Mouse (Mus musculus): ENCODE measurements around the gene Sdk1. TPM values are rescaled to one million over a fixed set of nuclear protein-coding genes. Genes with fewer than 3 reads are reported as not detected.

The Sdk1 gene
- total RNA-seq, 1 experiment, result 1.2 TPM

DNA sequence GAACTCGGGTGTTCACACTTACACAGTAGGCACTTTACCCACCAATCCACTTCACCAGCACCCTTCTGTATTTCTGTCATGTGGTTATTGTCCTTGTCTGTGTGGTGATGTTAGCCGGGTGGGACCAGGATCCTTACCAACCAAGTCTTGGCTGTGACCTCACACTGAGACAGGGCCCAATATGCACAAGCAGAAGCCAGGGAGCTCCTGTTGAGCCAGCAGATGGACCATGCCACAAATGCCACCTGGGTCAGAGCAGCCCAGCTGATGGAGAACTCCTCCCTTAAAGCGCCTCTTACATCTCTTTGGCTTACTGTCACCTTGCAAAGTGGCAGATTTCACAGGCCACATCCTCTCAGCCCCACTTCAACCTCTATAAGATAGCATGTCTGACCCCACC lies 830.0 kb downstream of the Sdk1 start:
- no peak for DNase-seq (ENCODE audit: low read depth, low spot score)

DNA sequence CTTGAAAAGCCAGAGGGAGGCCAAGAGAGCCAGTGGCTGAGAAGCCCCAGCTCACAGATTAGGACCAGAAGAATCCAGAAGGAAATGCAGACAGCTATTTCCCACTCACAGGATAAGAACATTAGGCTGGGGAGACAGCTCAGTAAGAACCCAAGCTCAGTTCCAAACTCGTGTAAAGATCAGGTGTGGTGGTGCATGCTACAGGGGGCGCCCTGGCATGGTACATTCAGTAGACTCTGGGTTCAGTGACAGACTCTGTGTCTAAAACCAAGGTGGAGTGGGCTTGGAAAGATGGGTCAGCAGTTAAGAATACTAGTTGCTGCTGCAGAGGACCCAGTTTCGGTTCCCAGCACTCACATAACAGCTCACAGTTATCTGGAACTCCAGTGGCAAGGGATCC lies 832.6 kb downstream of the Sdk1 start:
- Histone ChIP-seq H3K4me1 (ENCODE audit: control insufficient read depth in 2 of 2, insufficient read depth in 2 of 2, low read length in 2 of 2, poor library complexity in 1 of 2) (no peaks in the 10 kb centered on the region), H3K9ac (ENCODE audit: insufficient read depth, low read depth, low read length, poor library complexity, severe bottlenecking) (no peak overlapping the region), H3K27ac (ENCODE audit: insufficient read depth, low read depth, low read length, poor library complexity, severe bottlenecking) (no peak overlapping the region), H3K9me3 (ENCODE audit: control insufficient read depth, insufficient read depth, low read depth, low read length) (peaks cover 5% of the 10 kb centered on the region; the same call in 1 of the 2 replicates), H3K4me3 (ENCODE audit: insufficient read depth in 1 of 2, low read depth in 1 of 2, low read length in 2 of 2, poor library complexity in 1 of 2, severe bottlenecking in 1 of 2) (no peak overlapping the region), H3K36me3 (ENCODE audit: control insufficient read depth, insufficient read depth, low read length, poor library complexity, severe bottlenecking) (no peaks in the 10 kb centered on the region)
- no peak for DNase-seq (ENCODE audit: low read depth, low spot score)
- in situ Hi-C loops (cut with MboI; ENCODE audit: low sequenced_read_pairs in 2 of 2, unreplicated experiment in 2 of 2), result no loop called here
- TF ChIP-seq ZNF384 (IDR thresholded peaks at IDR 0.05; ENCODE audit: low read depth, low read length) (no peak), HCFC1 (IDR thresholded peaks at IDR 0.05; ENCODE audit: borderline replicate concordance, insufficient read depth, low read length) (no peak), MAFK (IDR thresholded peaks at IDR 0.05; ENCODE audit: insufficient read depth, low read depth, low read length) (no peak), CHD2 (IDR thresholded peaks at IDR 0.05; ENCODE audit: low read depth, low read length) (no peak), ZC3H11A (IDR thresholded peaks at IDR 0.05; ENCODE audit: borderline replicate concordance, low read depth, low read length) (no peak)

More for the DNA sequence above, 830.0 kb downstream of the Sdk1 start:
- H3K27ac ChIP-seq (ENCODE audit: insufficient read depth, low read depth, low read length, poor library complexity, severe bottlenecking), result no peak overlapping the region
- no peaks in the 10 kb centered on the region for H3K36me3 ChIP-seq (ENCODE audit: control insufficient read depth, insufficient read depth, low read length, poor library complexity, severe bottlenecking)
- no peaks in the 10 kb centered on the region for H3K4me1 ChIP-seq (ENCODE audit: control insufficient read depth in 2 of 2, insufficient read depth in 2 of 2, low read length in 2 of 2, poor library complexity in 1 of 2)
- in situ Hi-C loops (cut with MboI; ENCODE audit: low sequenced_read_pairs in 2 of 2, unreplicated experiment in 2 of 2), result no loop called here
- no peak for TF ChIP-seq HCFC1 (IDR thresholded peaks at IDR 0.05; ENCODE audit: borderline replicate concordance, insufficient read depth, low read length)
- TF ChIP-seq ZNF384 (IDR thresholded peaks at IDR 0.05; ENCODE audit: low read depth, low read length), result no peak
- TF ChIP-seq CHD2 (IDR thresholded peaks at IDR 0.05; ENCODE audit: low read depth, low read length), result no peak
- TF ChIP-seq ZC3H11A (IDR thresholded peaks at IDR 0.05; ENCODE audit: borderline replicate concordance, low read depth, low read length), result no peak
- no peak for TF ChIP-seq MAFK (IDR thresholded peaks at IDR 0.05; ENCODE audit: insufficient read depth, low read depth, low read length)
- peaks cover 5% of the 10 kb centered on the region; the same call in 1 of the 2 replicates for H3K9me3 ChIP-seq (ENCODE audit: control insufficient read depth, insufficient read depth, low read depth, low read length)
- no peak overlapping the region for H3K4me3 ChIP-seq (ENCODE audit: insufficient read depth in 1 of 2, low read depth in 1 of 2, low read length in 2 of 2, poor library complexity in 1 of 2, severe bottlenecking in 1 of 2)
- H3K9ac ChIP-seq (ENCODE audit: insufficient read depth, low read depth, low read length, poor library complexity, severe bottlenecking), result no peak overlapping the region

DNA sequence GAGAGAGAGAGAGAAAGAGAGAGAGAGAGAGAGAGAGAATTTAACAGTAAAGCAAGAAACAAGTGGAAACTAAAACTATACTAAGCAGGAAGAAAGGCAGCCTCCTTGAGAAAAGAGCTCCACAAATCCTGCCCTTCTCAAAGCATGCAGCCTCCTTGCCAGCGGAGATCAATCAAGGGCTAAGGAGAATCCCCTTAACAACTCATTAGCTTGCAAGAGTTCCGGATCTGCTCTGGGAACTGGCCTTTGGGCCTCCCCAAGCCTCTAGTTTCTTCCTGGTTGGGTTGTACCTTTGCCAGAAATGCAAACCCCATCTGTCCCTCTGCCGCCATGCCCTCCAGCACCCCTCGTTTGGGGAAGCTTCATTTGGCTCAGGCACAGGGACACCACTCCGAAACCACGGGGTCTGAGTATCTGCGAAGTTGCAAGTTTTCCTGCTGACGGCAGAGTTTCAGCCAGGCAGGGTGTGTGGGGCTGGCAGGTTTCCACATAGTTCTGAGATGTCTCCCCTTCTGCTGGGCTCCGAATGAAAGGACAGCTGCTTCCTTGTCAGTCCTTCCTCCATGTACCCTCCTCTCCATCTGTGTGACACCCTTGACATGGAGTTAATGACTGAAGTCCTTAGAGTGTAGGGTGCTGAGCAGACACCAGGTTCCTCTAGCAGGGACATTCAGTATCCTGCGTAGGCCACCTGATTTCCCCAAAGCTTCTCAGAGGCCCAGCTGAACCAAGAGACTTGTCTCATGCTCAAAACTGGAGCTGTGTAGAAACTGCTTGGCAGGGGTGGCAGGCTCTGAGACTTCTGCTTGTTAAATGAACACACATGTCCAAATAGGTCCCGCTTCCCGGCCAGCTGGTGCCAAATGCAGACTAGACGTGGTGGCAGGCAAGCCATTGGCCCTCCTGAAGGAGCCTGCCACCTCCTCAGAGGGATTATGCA lies 833.5 kb downstream of the Sdk1 start:
- no peak overlapping the region for H3K27ac ChIP-seq (ENCODE audit: insufficient read depth, low read depth, low read length, poor library complexity, severe bottlenecking)
- in situ Hi-C loops (cut with MboI; ENCODE audit: low sequenced_read_pairs in 2 of 2, unreplicated experiment in 2 of 2), result no loop called here
- no peaks in the 10 kb centered on the region for H3K4me1 ChIP-seq (ENCODE audit: control insufficient read depth in 2 of 2, insufficient read depth in 2 of 2, low read length in 2 of 2, poor library complexity in 1 of 2)
- H3K9ac ChIP-seq (ENCODE audit: insufficient read depth, low read depth, low read length, poor library complexity, severe bottlenecking), result no peak overlapping the region
- no peak for DNase-seq (ENCODE audit: low read depth, low spot score)
- H3K36me3 ChIP-seq (ENCODE audit: control insufficient read depth, insufficient read depth, low read length, poor library complexity, severe bottlenecking), result no peaks in the 10 kb centered on the region
- H3K4me3 ChIP-seq (ENCODE audit: insufficient read depth in 1 of 2, low read depth in 1 of 2, low read length in 2 of 2, poor library complexity in 1 of 2, severe bottlenecking in 1 of 2), result no peak overlapping the region
- H3K9me3 ChIP-seq (ENCODE audit: control insufficient read depth, insufficient read depth, low read depth, low read length), result peaks cover 2% of the 10 kb centered on the region; the same call in 1 of the 2 replicates
- TF ChIP-seq ZNF384 (IDR thresholded peaks at IDR 0.05; ENCODE audit: low read depth, low read length) (no peak), ZC3H11A (IDR thresholded peaks at IDR 0.05; ENCODE audit: borderline replicate concordance, low read depth, low read length) (no peak), MAFK (IDR thresholded peaks at IDR 0.05; ENCODE audit: insufficient read depth, low read depth, low read length) (no peak), HCFC1 (IDR thresholded peaks at IDR 0.05; ENCODE audit: borderline replicate concordance, insufficient read depth, low read length) (no peak), CHD2 (IDR thresholded peaks at IDR 0.05; ENCODE audit: low read depth, low read length) (no peak)

DNA sequence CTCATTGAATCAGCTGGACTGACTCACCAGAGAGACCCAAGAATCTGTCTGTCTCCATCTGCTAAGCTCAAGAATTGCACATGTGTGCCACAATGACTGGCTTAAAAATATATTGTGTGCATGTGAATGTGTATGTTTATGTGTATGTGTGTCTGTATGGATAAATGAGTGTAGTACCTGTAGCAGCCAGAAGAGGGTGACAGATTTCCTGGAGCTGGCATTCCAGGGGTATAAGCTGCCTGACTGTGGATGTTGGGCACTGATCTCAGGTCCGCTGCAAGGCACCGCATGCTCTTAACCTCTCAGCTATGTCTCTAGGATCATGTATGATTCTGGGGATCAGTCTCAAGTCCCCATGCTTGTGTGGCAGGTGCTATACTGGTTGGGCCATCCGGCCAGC lies 839.4 kb downstream of the Sdk1 start:
- Histone ChIP-seq H3K4me1 (ENCODE audit: control insufficient read depth in 2 of 2, insufficient read depth in 2 of 2, low read length in 2 of 2, poor library complexity in 1 of 2) (no peaks in the 10 kb centered on the region), H3K9ac (ENCODE audit: insufficient read depth, low read depth, low read length, poor library complexity, severe bottlenecking) (no peak overlapping the region), H3K4me3 (ENCODE audit: insufficient read depth in 1 of 2, low read depth in 1 of 2, low read length in 2 of 2, poor library complexity in 1 of 2, severe bottlenecking in 1 of 2) (no peak overlapping the region), H3K27ac (ENCODE audit: insufficient read depth, low read depth, low read length, poor library complexity, severe bottlenecking) (no peak overlapping the region), H3K36me3 (ENCODE audit: control insufficient read depth, insufficient read depth, low read length, poor library complexity, severe bottlenecking) (no peaks in the 10 kb centered on the region), H3K9me3 (ENCODE audit: control insufficient read depth, insufficient read depth, low read depth, low read length) (no peaks in the 10 kb centered on the region)
- no peak for TF ChIP-seq ZNF384 (IDR thresholded peaks at IDR 0.05; ENCODE audit: low read depth, low read length)
- no peak for TF ChIP-seq MAFK (IDR thresholded peaks at IDR 0.05; ENCODE audit: insufficient read depth, low read depth, low read length)
- TF ChIP-seq ZC3H11A (IDR thresholded peaks at IDR 0.05; ENCODE audit: borderline replicate concordance, low read depth, low read length), result peak; percentile 58; the same call in 1 of the 2 replicates
- TF ChIP-seq CHD2 (IDR thresholded peaks at IDR 0.05; ENCODE audit: low read depth, low read length), result no peak
- TF ChIP-seq HCFC1 (IDR thresholded peaks at IDR 0.05; ENCODE audit: borderline replicate concordance, insufficient read depth, low read length), result no peak
- peak; percentile 37 for DNase-seq (ENCODE audit: low read depth, low spot score)
- in situ Hi-C loops (cut with MboI; ENCODE audit: low sequenced_read_pairs in 2 of 2, unreplicated experiment in 2 of 2), result no loop called here
